Mouse (Mus musculus) liver, postnatal 0 days (tissue): ENCODE results near the gene Tiprl.

Experiments used
- CTCF ChIP-seq: sonication (generic); IDR thresholded peaks from 2 replicates; pipeline ENCODE4 v1.5.1; 2016; ENCODE audit warnings: antibody characterized with exemption, low read depth
- EP300 ChIP-seq: IDR thresholded peaks from 2 replicates; pipeline ENCODE4 v1.6.1; 2016; ENCODE audit warnings: antibody characterized with exemption, low read depth, mild to moderate bottlenecking

DNA sequence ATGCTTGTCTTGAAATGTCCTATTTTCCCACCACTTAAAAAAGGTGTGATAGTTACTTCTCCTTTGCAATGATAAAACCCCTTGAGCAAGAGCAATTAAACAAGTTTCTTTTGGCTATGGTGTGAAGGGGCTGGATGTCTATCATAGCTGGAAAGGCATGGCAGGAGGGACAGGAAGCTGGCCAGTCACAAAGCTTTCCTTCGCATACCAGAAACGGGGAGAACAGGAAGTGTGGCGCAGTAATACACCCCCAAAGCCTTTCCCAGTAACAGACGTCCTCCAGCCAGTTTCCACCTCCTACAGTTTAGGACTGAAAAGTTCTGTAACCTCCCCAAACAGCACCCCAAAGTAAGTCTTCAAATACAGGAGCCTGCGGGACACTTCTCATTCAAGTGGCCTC, 66.6 kb downstream of the Tiprl start:
- TF ChIP-seq EP300 (no peak), CTCF (no peak)
